Mouse (Mus musculus) layer of hippocampus, postnatal 10 days (tissue): ENCODE data around the gene Adat2. TPM values are rescaled to one million over a fixed set of nuclear protein-coding genes. Genes with fewer than 3 reads are reported as not detected.

Source experiments
- DNase-seq, 2 experiments: peaks; one replicate each; pipeline ENCODE4 v3.0.0; 2021; ENCODE audit warnings: low spot score in 2 of 2
- total RNA-seq, 2 experiments: library from RNA; stranded (reverse); gene quantifications; 2 replicates each; pipeline ENCODE4 v1.2.3; 2021

Adat2 gene
- total RNA-seq, 2 experiments from 2014 or later, result 8.8 to 9.4 TPM

GRCm38 (mm10) chr10:13593529-13593928 lies 40.8 kb downstream of the Adat2 start:
- no peak for DNase-seq

GRCm38 (mm10) chr10:13596073-13596472 lies 43.4 kb downstream of the Adat2 start:
- peak; percentile 12 to 27 for DNase-seq

GRCm38 (mm10) chr10:13596866-13597265 lies 44.2 kb downstream of the Adat2 start:
- DNase-seq, result no peak

GRCm38 (mm10) chr10:13597491-13597890 lies 44.8 kb downstream of the Adat2 start:
- no peak for DNase-seq

GRCm38 (mm10) chr10:13600926-13601325 lies 48.2 kb downstream of the Adat2 start:
- DNase-seq, result no peak

Other genes with a start within 250 kb of the Adat2 start
- gene Phactr2, start 78.5 kb upstream of the Adat2 start, total RNA-seq, result 10 to 100 TPM; 23.1 to 24.5 TPM
- gene Fuca2, start 53.4 kb upstream of the Adat2 start, total RNA-seq, result 10 to 100 TPM; 42.4 to 43.0 TPM
- gene Pex3, start 248 bp downstream of the Adat2 start, total RNA-seq, result 10 to 100 TPM; 24.5 to 28.3 TPM